In genomic region chr8:101154923-101155322, GRCm38 (mm10) we compare ENCODE assay signal across 13 mouse cellular contexts.
A peak's percentile ranks its signal among the peaks of the same experiment; 100 is the strongest.
DNase-seq lines count a peak whose midpoint lies in the region; ATAC-seq and TF ChIP-seq lines count a peak whose summit lies in the region.
"Had no signal": no experiment of that assay in that cellular context is flagged by ENCODE, and none has a peak within 500 bp of the region (broad histone marks: within the 10 kb centered on the region; RNA-seq: fewer than 3 reads in every experiment).

No protein-coding gene starts in this region.

- no peak overlapping the region for H3K4me3 ChIP-seq in hindbrain, embryonic 10.5 days
- no peak overlapping the region for H3K4me3 ChIP-seq in hindbrain, postnatal 0 days (ENCODE audit: low read length)
- H3K4me3 ChIP-seq in neural tube, embryonic 15.5 days (replicated peaks), result no peak overlapping the region
- no peak overlapping the region for H3K4me3 ChIP-seq in embryonic facial prominence, embryonic 11.5 days (ENCODE audit: low read depth, low read length)
- H3K4me3 ChIP-seq: heart, embryonic 15.5 days had no signal

- H3K27ac ChIP-seq in hindbrain, embryonic 10.5 days, result no peak overlapping the region
- no peak overlapping the region for H3K27ac ChIP-seq in hindbrain, postnatal 0 days
- H3K27ac ChIP-seq in neural tube, embryonic 15.5 days (replicated peaks), result no peak overlapping the region
- H3K27ac ChIP-seq in embryonic facial prominence, embryonic 11.5 days (replicated peaks; ENCODE audit: low read depth, low read length), result no peak overlapping the region
- H3K27ac ChIP-seq: heart, embryonic 15.5 days had no signal

- no peak overlapping the region for H3K9ac ChIP-seq in hindbrain, postnatal 0 days (replicated peaks; ENCODE audit: low read length)
- H3K9ac ChIP-seq in neural tube, embryonic 15.5 days (replicated peaks), result no peak overlapping the region
- no peak overlapping the region for H3K9ac ChIP-seq in embryonic facial prominence, embryonic 11.5 days (replicated peaks; ENCODE audit: low read length)
- H3K9ac ChIP-seq: heart, embryonic 15.5 days had no signal

- no peak for ATAC-seq in hindbrain, postnatal 0 days
- ATAC-seq in neural tube, embryonic 15.5 days (ENCODE audit: low FRiP score), result no peak
- ATAC-seq in embryonic facial prominence, embryonic 11.5 days (replicated peaks; ENCODE audit: insufficient number of reproducible peaks, low FRiP score, low TSS enrichment, low read depth), result no peak
- ATAC-seq: activated CD4-positive, CD25-positive, alpha-beta regulatory T cell, adult 4 months had no signal

- no peaks in the 10 kb centered on the region for H3K9me3 ChIP-seq in hindbrain, embryonic 10.5 days
- H3K9me3 ChIP-seq in hindbrain, postnatal 0 days (ENCODE audit: low read length), result no peaks in the 10 kb centered on the region
- H3K9me3 ChIP-seq in neural tube, embryonic 15.5 days (replicated peaks), result no peaks in the 10 kb centered on the region
- no peaks in the 10 kb centered on the region for H3K9me3 ChIP-seq in embryonic facial prominence, embryonic 11.5 days (replicated peaks; ENCODE audit: control insufficient read depth, low read length)
- H3K9me3 ChIP-seq: heart, embryonic 15.5 days had no signal

- DNase-seq in hindbrain, embryonic 10.5 days (ENCODE audit: low spot score), result peak; percentile 18
- no peak for DNase-seq in hindbrain, postnatal 0 days (ENCODE audit: low spot score)
- DNase-seq in neural tube, embryonic 10.5 days (ENCODE audit: extremely low spot score, low spot score), result peak; percentile 15
- peak; percentile 33 for DNase-seq in embryonic facial prominence, embryonic 11.5 days (ENCODE audit: low spot score)
- no peak for DNase-seq in gastrocnemius, postnatal 36 days
- DNase-seq in B cell, adult 2 months, result no peak
- no peak for DNase-seq in layer of hippocampus, adult 11-12 months (ENCODE audit: low spot score)
- DNase-seq: cerebellum, postnatal 36 days; gastrocnemius, postnatal 14 days; right cerebral cortex, adult 18-20 months had no signal

- no peaks in the 10 kb centered on the region for H3K27me3 ChIP-seq in hindbrain, embryonic 10.5 days (ENCODE audit: insufficient read depth, poor library complexity, severe bottlenecking)
- H3K27me3 ChIP-seq in hindbrain, postnatal 0 days (ENCODE audit: insufficient read depth, low read length), result no peaks in the 10 kb centered on the region
- no peaks in the 10 kb centered on the region for H3K27me3 ChIP-seq in neural tube, embryonic 15.5 days (replicated peaks)
- no peaks in the 10 kb centered on the region for H3K27me3 ChIP-seq in embryonic facial prominence, embryonic 11.5 days (ENCODE audit: control insufficient read depth, insufficient read depth, low read length)
- H3K27me3 ChIP-seq: heart, embryonic 15.5 days had no signal

- H3K4me2 ChIP-seq in hindbrain, postnatal 0 days (ENCODE audit: low read depth, low read length), result no peak overlapping the region
- no peak overlapping the region for H3K4me2 ChIP-seq in neural tube, embryonic 15.5 days
- no peak overlapping the region for H3K4me2 ChIP-seq in embryonic facial prominence, embryonic 11.5 days (ENCODE audit: low read depth, low read length)
- H3K4me2 ChIP-seq: heart, embryonic 15.5 days had no signal

- intact Hi-C loops in gastrocnemius, postnatal 36 days (cut with DNase I), result no loop called here

- H3K36me3 ChIP-seq in hindbrain, embryonic 10.5 days, result no peaks in the 10 kb centered on the region
- H3K36me3 ChIP-seq in hindbrain, postnatal 0 days (ENCODE audit: insufficient read depth, low read length), result no peaks in the 10 kb centered on the region
- H3K36me3 ChIP-seq in neural tube, embryonic 15.5 days, result no peaks in the 10 kb centered on the region
- H3K36me3 ChIP-seq in embryonic facial prominence, embryonic 11.5 days (replicated peaks; ENCODE audit: control insufficient read depth, insufficient read depth, low read depth, low read length), result no peaks in the 10 kb centered on the region
- H3K36me3 ChIP-seq: heart, embryonic 15.5 days had no signal

- H3K4me1 ChIP-seq in hindbrain, embryonic 10.5 days (replicated peaks), result no peaks in the 10 kb centered on the region
- H3K4me1 ChIP-seq in hindbrain, postnatal 0 days (ENCODE audit: insufficient read depth, low read length), result no peaks in the 10 kb centered on the region
- H3K4me1 ChIP-seq in neural tube, embryonic 15.5 days, result no peaks in the 10 kb centered on the region
- H3K4me1 ChIP-seq in embryonic facial prominence, embryonic 11.5 days (ENCODE audit: control insufficient read depth, insufficient read depth, low read length), result no peaks in the 10 kb centered on the region
- H3K4me1 ChIP-seq: heart, embryonic 15.5 days had no signal

- no peak for TF ChIP-seq CTCF in hindbrain, postnatal 0 days (IDR thresholded peaks at IDR 0.05; ENCODE audit: low read depth)

Comparison
In these comparisons a context has a peak if more than half of its experiments do, and no peak if none do; other contexts are left out.
1. DNase-seq: peak in hindbrain, embryonic 10.5 days (single experiment), neural tube, embryonic 10.5 days (single experiment) and embryonic facial prominence, embryonic 11.5 days (single experiment); none in hindbrain, postnatal 0 days (single experiment), gastrocnemius, postnatal 36 days (0 of 2), B cell, adult 2 months (0 of 2) and layer of hippocampus, adult 11-12 months (single experiment).